Mouse (Mus musculus) ES-E14 (cell line): ENCODE results near the gene 2310011J03Rik.

Experiments used
- HCFC1 ChIP-seq: IDR thresholded peaks from 2 replicates; pipeline ENCODE4 v1.6.1; 2012; ENCODE audit warnings: low read length, inconsistent platforms, borderline replicate concordance; ENCODE audit not compliant: insufficient read depth
- MAFK ChIP-seq: IDR thresholded peaks from 2 replicates; pipeline ENCODE4 v1.6.1; 2014; ENCODE audit warnings: mild to moderate bottlenecking, low read depth, low read length, inconsistent platforms; ENCODE audit not compliant: insufficient read depth
- ZC3H11A ChIP-seq: IDR thresholded peaks from 2 replicates; pipeline ENCODE4 v1.6.1; 2012; ENCODE audit warnings: low read depth, mild to moderate bottlenecking, inconsistent platforms, low read length, borderline replicate concordance
- ZNF384 ChIP-seq: IDR thresholded peaks from 2 replicates; pipeline ENCODE4 v1.6.1; 2012; ENCODE audit warnings: low read depth, low read length, inconsistent platforms

DNA sequence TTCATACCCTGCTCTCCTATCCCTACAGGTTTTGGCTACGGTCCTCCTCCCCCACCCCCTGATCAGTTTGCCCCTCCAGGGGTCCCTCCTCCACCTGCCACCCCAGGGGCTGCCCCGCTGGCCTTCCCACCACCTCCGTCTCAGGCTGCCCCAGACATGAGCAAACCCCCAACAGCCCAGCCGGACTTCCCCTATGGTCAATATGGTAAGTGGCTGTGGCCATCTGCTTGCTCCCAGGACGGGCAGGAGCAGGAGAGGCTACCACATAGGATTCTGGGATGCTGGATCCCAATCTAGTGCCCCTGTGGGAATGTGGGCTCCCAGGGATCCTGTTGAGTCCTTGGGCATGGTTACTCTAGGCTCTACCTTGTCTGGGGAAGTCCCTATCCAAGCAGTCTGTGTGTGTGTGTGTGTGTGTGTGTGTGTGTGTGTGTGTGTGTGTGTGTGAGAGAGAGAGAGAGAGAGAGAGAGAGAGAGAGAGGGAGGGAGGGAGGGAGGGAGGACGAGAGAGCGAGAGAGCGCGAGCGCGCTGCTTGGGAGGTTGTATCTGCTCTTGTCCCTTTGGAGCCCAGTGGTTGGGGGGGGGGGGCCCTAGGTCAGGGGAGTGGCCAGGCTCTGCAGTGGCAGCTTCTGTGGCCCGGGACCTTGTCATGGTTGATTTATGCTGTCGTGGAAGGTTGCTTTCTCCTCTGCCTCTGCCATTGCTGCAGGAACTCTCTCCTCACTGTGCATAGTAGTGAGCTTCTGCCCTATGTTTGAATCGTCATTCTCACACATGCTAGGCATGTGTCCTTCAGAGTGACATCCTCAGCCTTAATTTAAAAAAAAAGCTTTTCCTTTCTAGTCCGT is 34.9 kb downstream of the 2310011J03Rik start:
- TF ChIP-seq HCFC1 (no peak), MAFK (no peak), ZC3H11A (no peak), ZNF384 (no peak)
